Mouse (Mus musculus) adrenal gland, adult (tissue): ENCODE measurements around the gene 4930595D18Rik.
A peak's percentile ranks its signal among the peaks of the same experiment; 100 is the strongest.

Experiments
- DNase-seq, 2 experiments: peaks; one replicate each; pipeline ENCODE4 v3.0.0; 2022 to 2023; ENCODE audit warnings: low spot score in 1 of 2; ENCODE audit not compliant: inconsistent age in 2 of 2

The 4930595D18Rik gene

GRCm38 (mm10) chr12:111184476-111184875 lies at the start of gene 4930595D18Rik:
Gene 4930595D18Rik, minus strand, starts transcription at chr12:111184491.
- DNase-seq, result no peak

- DNase-seq, result no peak
Measured at GRCm38 (mm10) chr12:111233798-111234197, 49.5 kb upstream of the 4930595D18Rik start.

GRCm38 (mm10) chr12:111230793-111231192 lies 46.5 kb upstream of the 4930595D18Rik start:
- DNase-seq, result no peak

DNA sequence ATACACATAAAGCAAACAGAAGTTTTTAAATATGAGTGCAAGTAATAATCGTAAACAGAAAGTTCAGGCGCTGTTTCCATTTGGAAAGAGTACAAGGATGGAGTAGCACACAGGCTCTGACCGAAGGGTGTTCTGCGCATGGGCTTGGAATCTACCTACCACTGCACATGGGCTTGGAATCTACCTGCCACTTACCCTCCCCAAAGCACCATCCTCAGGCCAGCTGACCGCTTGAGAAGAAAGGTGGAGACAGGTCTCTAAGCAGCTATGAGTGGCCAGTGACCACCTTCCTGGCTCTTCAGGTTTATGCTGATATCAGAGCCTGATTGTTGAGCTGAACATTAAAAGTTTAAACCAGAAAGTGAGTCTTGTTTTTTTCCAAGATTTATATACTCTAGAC lies 44.2 kb upstream of the 4930595D18Rik start:
- DNase-seq, result no peak

GRCm38 (mm10) chr12:111227410-111227809 lies 43.1 kb upstream of the 4930595D18Rik start:
- no peak for DNase-seq

DNA sequence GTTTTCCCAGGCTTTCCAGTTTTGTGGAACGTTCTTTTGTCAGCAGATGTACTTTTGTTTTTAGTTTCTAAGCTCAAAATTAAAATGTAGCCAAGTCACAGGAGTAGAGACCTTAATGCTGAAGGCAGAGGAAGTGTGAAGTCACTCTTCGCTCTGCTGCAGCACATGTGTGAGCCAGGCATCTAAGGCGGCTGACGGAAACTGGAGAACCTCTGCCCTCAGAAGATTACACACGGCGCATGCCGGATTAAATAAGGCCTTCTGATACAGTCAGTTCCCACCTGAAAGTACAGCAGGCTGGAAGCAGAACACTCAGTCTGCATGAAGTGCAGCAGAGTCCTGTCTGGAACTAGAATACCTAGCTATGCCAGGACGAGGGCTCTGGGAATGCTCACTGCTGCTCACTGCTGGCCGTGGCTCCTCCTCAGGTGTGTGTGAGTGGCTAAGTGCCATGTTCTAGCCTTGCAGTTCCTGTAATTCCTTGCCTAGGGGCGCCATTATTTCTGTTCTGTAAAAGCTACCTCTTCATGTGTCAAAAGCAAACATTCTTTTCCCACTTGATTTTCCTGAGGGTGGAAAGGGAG lies 41.0 kb upstream of the 4930595D18Rik start:
- no peak for DNase-seq

DNA sequence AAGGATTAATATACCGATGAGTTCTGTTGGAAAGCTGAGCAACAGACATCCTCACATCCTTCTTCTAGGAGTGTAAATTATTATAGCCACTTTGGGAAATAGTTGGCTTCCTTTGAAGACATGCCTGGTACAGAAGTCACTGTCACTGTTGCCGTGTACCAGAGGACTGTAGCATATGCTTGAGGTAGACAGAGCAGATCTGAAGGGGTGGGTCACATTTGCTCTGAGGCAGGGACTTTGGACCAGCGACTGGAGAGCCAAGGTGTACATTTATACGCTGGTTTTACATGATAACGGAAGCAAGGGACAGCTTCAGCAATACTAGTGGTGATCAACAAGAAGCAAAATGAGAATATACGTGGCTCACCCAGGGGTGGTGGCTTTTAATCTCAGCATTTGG lies 34.6 kb upstream of the 4930595D18Rik start:
- no peak for DNase-seq

DNA sequence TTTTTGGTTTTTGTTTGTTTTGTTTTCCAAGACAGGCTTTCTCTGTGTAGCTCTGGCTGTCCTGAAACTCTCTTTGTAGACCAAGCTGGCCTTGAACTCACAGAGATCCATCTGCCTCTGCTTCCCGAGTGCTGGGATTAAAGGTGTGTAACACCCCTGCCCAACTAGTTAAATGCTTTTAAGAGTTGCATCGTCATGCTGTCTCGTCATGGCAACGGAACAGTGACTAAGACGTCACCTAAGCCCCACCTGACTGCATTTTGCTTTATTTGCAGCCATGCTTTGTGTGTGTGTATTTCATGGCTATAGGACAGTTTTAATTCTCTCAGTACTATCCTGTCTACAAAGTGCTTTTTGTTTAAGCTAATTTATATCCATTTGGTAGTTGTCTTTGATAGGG lies 27.4 kb upstream of the 4930595D18Rik start:
- no peak for DNase-seq

DNA sequence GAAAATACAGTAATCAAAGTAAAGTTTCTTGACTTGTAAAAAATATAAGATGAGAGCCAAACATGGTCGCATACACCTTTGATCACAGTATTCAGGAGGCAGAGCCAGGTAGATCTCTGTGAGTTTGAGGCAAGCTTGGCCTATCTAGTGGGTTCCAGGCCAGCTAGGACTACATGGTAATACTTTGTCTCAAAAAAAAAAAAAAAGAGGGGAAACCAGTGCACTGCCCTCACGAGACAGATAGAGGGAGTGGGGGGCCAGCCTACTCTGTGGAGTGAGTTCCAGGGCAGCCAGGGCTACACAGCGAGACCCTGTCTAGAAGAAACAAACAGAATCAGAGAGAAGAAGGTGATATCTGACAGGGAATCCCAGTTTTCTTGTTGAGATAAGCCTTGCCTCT lies 23.4 kb upstream of the 4930595D18Rik start:
- DNase-seq, result no peak

DNA sequence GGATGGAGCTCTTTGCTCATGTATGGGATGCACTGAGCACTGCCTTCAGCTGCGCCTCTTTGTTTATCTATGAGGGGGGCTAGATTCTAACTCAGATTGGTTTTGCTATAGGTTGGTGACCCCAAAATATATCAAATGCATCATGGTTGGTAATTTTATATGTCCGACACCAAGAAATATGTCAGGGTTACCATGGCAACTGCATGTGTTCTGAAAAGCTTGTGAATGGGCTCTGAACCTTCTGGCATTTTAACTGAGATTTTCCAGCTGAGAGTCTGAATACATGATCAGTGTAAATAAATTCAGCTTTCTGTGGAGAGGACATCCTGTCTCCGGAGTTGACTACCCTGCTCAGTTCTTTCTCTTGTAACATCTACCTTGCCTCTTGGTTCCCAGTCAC lies 19.7 kb upstream of the 4930595D18Rik start:
- DNase-seq, result no peak

GRCm38 (mm10) chr12:111203076-111203475 lies 18.8 kb upstream of the 4930595D18Rik start:
- DNase-seq, result no peak

GRCm38 (mm10) chr12:111196548-111196947 lies 12.3 kb upstream of the 4930595D18Rik start:
- DNase-seq, result no peak

DNA sequence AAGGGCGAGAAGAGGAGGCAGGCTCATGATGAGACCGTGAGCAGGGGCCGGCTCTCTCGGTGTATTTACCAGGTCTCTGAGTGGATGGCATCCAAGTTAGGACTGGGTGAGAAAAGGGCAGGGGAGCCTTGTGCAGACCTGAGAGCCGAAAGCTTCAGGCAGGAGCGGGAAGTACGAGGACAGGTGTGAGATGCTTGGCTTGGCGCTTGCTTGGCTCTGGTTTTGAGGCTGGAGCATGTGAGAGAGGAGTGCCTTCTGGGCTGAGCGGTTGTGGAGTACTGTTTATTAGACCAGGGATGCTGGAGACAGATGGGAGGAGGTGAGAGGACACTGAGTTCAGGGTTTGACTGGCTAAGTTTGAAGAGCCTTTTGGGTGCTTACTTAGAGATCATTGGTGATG lies 9.0 kb upstream of the 4930595D18Rik start:
- no peak for DNase-seq

GRCm38 (mm10) chr12:111192777-111193176 lies 8.5 kb upstream of the 4930595D18Rik start:
- DNase-seq, result no peak

DNA sequence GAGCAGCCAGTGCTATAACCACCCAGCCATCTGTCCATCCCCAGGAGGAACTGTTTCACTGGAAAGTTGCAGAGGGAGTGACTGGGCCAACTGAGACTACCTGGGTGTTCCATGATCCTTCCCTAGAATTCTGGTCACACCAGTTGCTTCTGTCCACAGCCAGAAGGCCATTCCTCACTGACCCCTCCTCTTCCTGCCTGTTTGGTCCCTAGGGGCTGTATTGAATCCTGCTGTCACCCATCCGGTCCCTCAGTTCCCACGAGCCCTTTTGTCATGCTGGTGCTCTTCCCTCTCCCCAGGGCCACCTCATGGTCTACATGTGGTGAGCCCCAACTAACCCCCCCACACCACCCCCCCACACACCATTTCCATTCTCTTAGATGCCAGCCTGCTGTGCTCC lies 6.6 kb upstream of the 4930595D18Rik start:
- no peak for DNase-seq

DNA sequence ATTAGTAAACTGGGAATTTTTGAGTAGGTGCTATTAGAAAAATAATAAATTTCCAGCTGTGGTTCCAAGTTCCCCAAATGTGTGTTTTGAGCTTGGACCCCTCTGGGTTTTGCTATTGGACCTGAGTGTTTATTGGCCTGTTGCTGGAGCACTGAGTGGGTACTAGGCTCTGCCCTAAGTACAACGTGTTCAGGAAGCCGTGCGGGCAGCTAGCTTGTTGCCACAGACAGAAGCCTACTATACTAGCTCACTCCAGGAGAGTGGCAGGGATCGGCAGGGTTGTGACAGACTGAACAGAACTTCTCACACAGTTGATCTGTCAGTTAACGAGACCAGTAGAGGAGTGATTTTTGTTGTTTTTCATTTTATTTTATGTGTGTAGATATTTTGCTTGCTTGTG lies 6.1 kb upstream of the 4930595D18Rik start:
- no peak for DNase-seq

- no peak for DNase-seq
Measured at GRCm38 (mm10) chr12:111188295-111188694, 4.0 kb upstream of the 4930595D18Rik start.

GRCm38 (mm10) chr12:111186986-111187385 lies 2.7 kb upstream of the 4930595D18Rik start:
- DNase-seq, result peak; percentile 19 to 68

DNA sequence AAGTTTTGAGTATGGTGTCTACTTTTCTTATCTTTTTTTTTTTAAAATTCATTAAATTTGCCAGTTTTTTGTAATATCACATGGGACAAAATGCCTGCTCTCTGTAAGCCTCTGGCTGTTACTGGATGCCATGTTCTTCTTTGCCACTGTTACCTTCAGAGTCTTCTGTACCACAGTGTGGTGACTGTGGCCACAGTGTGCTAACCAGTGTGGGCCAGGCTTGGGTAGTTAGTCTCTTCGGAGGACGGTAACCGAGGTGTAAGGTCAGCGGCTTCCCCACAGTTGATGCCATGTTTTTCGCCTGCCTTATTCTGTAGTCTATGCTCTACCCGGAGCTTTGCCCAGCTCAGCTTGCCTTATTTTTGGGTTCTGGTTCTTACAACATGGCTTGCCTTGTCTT lies 1.9 kb downstream of the 4930595D18Rik start:
- no peak for DNase-seq

DNA sequence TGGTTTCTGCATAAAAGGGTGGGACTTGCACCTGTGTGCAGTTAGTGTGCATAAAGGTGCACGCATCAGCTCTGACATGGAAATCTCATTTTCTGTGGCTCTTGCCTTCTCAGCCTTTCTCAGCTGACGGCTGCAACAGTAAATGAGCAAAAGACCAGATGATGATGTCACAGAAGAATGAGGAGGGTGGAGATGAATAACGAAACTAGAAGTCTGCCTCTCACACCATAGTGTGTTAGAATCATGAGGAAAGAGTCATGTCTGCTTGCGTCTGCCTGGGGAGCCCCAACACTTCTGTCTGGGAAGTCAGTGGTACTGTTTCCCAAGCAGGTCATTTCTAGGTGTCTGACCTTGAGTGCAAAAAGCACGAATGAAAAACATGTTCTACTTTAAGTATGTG lies 2.4 kb downstream of the 4930595D18Rik start:
- no peak for DNase-seq

DNA sequence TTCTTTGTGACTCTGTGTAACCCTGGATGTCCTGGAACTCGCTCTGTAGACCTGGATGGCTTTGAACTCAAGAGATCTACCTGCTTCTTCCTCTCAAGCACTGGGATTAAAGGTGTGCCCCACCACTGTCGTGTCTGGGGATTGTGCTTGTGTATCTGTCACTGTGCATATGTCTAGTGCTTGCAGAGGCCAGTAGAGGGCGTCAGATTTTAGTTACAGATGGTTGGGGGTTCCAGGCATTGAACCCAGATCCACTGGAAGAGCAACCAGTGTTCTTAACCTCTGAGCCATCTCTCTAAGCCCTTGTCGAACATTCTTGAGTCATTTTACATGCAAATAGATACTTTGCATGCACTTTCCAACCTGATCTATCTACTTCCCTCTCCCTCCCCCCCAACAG lies 5.5 kb downstream of the 4930595D18Rik start:
- DNase-seq, result no peak

DNA sequence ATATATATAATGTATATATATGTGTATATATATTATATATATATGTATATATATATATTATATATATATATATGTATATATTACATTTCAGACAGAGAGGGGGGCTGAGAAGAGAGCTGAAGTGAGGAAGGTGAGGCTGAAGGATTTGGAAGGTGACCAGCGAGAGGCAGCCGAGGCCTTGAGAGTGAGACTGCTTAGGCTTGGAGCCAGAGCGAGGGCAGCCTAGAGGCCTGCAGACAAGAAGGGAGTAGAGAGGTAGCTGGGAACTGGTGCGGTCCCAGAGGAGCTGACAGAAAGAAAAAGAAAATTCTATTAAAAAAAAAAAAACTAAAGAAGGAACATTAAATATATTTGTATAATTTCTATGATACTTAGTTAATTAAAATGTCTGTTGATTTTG lies 15.4 kb downstream of the 4930595D18Rik start:
- peak; percentile 61 to 66 for DNase-seq

DNA sequence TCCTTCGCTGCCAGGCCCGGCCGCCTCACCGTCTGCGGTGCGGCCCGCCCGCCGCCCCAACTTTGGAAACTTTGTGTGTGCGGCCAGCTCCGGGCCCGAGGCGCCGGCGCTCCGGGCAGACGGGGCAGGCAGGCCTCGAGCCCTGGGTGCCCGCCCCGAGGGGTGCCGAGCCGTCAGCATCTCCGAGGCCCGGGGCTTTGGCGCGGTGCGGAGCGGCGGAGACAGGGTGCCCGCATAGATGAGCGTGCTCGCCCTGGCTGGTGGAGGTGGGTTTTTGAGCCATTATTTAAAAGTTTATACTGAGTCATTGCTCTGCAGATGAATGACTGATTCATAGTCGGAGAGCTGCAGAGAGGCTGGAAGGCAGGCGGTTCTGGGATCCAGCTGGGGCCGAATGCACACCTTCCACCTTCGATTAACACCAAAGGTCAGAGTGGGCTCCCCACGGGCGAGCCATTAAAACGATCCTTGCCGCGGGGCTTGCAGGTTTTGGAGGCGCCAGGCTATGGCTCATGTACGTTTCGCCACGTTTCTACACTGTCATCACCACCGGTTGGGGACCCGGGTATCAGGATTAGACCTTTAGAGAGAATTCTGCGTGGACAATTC lies 17.5 kb downstream of the 4930595D18Rik start:
- DNase-seq, result peak; percentile 64 to 86
